Mouse (Mus musculus) midbrain, embryonic 13.5 days (tissue): ENCODE measurements around the gene Ccl12. TPM values are rescaled to one million over a fixed set of nuclear protein-coding genes. Genes with fewer than 3 reads are reported as not detected.

ENCODE experiments used
- ATAC-seq: fragments of 200-750 bp; cut with Nextera tagmentation; 2 replicates; pipeline ENCODE4 v1.8.0; 2017; ENCODE audit warnings: mild to moderate bottlenecking, moderate TSS enrichment, moderate library complexity
- H3K27ac ChIP-seq: fragments of 300-500 bp; sonication (generic); 2 replicates; pipeline ENCODE4 v1.5.1; 2015; ENCODE audit warnings: inconsistent platforms, mild to moderate bottlenecking, moderate library complexity
- H3K27me3 ChIP-seq: fragments of 300-500 bp; sonication (generic); 2 replicates; pipeline ENCODE4 v1.6.1; 2015; ENCODE audit warnings: mild to moderate bottlenecking, inconsistent platforms
- H3K36me3 ChIP-seq: fragments of 300-500 bp; sonication (generic); 2 replicates; pipeline ENCODE4 v1.6.1; 2015; ENCODE audit warnings: mild to moderate bottlenecking, inconsistent platforms
- H3K4me1 ChIP-seq: fragments of 300-500 bp; sonication (generic); replicated peaks from 2 replicates; pipeline ENCODE4 v1.6.1; 2015; ENCODE audit warnings: inconsistent platforms
- H3K4me2 ChIP-seq: fragments of 300-500 bp; sonication (generic); replicated peaks from 2 replicates; pipeline ENCODE4 v1.6.1; 2015; ENCODE audit warnings: moderate library complexity, mild to moderate bottlenecking, inconsistent platforms
- H3K4me3 ChIP-seq: fragments of 300-500 bp; sonication (generic); replicated peaks from 2 replicates; pipeline ENCODE4 v1.5.1; 2015; ENCODE audit warnings: mild to moderate bottlenecking, inconsistent platforms
- H3K9ac ChIP-seq: fragments of 300-500 bp; sonication (generic); replicated peaks from 2 replicates; pipeline ENCODE4 v1.6.1; 2015; ENCODE audit warnings: mild to moderate bottlenecking, inconsistent platforms
- H3K9me3 ChIP-seq: fragments of 300-500 bp; sonication (generic); 2 replicates; pipeline ENCODE4 v1.6.1; 2016; ENCODE audit warnings: mild to moderate bottlenecking, inconsistent platforms
- WGBS: fragments of 180-500 bp; shearing (Covaris S2); methylation state at CpG from one replicate; pipeline ENCODE4 v1.1.7; 2015; 5-methylcytosine and 5-hydroxymethylcytosine counted together
- polyA plus RNA-seq: library from polyadenylated mRNA; unstranded; fragments of >200 nt; fragmentation: Nextera tagmentation; extraction: Ambion mirVana; gene quantifications from 2 replicates; pipeline ENCODE4 v1.2.1, GENCODE M21; 2015

The Ccl12 gene
- 0.70 and 1.9 TPM in 2 replicates for polyA plus RNA-seq

- no peaks in the 10 kb centered on the region for H3K9me3 ChIP-seq
- H3K27me3 ChIP-seq, result no peaks in the 10 kb centered on the region
- no peaks in the 10 kb centered on the region for H3K4me1 ChIP-seq
- H3K4me2 ChIP-seq, result no peak within 1 kb of the TSS
- H3K4me3 ChIP-seq, result no peak within 1 kb of the TSS
- no peak within 1 kb of the TSS for H3K27ac ChIP-seq
- no peak within 1 kb of the TSS for H3K9ac ChIP-seq
- no peak for ATAC-seq
- H3K36me3 ChIP-seq, result no peaks in the 10 kb centered on the region
- whole genome bisulfite sequencing, result 82% methylated on average over 2 of the region's 2 CpGs
Observed at GRCm38 (mm10) chr11:82101529-82101928, at the start of gene Ccl12. TSS of gene Ccl12 (plus strand) at chr11:82101845.

GRCm38 (mm10) chr11:82053849-82054248 is 47.8 kb upstream of the Ccl12 start:
- no peaks in the 10 kb centered on the region for H3K27me3 ChIP-seq
- H3K36me3 ChIP-seq, result no peaks in the 10 kb centered on the region
- no peaks in the 10 kb centered on the region for H3K9me3 ChIP-seq
- H3K4me2 ChIP-seq, result no peak overlapping the region
- 92% methylated on average over 7 of the region's 7 CpGs for WGBS
- no peak overlapping the region for H3K9ac ChIP-seq
- no peak overlapping the region for H3K4me3 ChIP-seq
- H3K27ac ChIP-seq, result no peak overlapping the region
- no peaks in the 10 kb centered on the region for H3K4me1 ChIP-seq
- no peak for ATAC-seq

GRCm38 (mm10) chr11:82057646-82058045 is 44.0 kb upstream of the Ccl12 start, which contains the start of gene Ccl11:
TSS of gene Ccl11 (plus strand) at chr11:82057823.
- H3K9ac ChIP-seq, result no peak within 1 kb of the TSS
- H3K9me3 ChIP-seq, result no peaks in the 10 kb centered on the region
- H3K36me3 ChIP-seq, result no peaks in the 10 kb centered on the region
- no peak within 1 kb of the TSS for H3K4me2 ChIP-seq
- WGBS, result 88% methylated on average over 6 of the region's 6 CpGs
- H3K27me3 ChIP-seq, result no peaks in the 10 kb centered on the region
- H3K27ac ChIP-seq, result no peak within 1 kb of the TSS
- no peak for ATAC-seq
- H3K4me1 ChIP-seq, result no peaks in the 10 kb centered on the region
- H3K4me3 ChIP-seq, result no peak within 1 kb of the TSS

- Histone ChIP-seq H3K4me1 (no peaks in the 10 kb centered on the region), H3K36me3 (no peaks in the 10 kb centered on the region), H3K4me2 (no peak overlapping the region), H3K27me3 (no peaks in the 10 kb centered on the region), H3K9ac (no peak overlapping the region), H3K9me3 (no peaks in the 10 kb centered on the region), H3K4me3 (no peak overlapping the region), H3K27ac (no peak overlapping the region)
- 85% methylated on average over 3 of the region's 3 CpGs for WGBS
- ATAC-seq, result no peak
Observed at GRCm38 (mm10) chr11:82062226-82062625, 39.4 kb upstream of the Ccl12 start.

DNA sequence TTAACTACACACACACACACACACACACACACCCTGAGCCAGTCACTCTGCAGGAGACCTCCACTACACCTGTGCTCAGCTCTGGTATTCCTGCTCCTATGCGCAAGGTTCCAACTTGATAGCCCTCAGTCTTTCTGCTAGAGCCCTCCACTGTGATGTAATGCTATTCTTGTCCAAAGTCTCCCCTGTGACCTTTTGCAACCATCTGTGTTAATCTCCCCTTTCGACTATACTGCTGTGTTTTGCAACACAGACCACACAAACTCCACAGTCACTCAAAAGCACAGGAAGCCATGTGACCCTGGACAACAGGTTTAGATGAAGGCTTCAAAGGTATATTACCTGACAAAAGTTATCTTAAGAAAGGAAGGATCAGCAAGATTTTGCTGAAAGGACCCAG is 38.2 kb upstream of the Ccl12 start:
- Histone ChIP-seq H3K9ac (no peak overlapping the region), H3K36me3 (no peaks in the 10 kb centered on the region), H3K4me2 (no peak overlapping the region), H3K27ac (no peak overlapping the region), H3K4me3 (no peak overlapping the region), H3K4me1 (no peaks in the 10 kb centered on the region), H3K9me3 (no peaks in the 10 kb centered on the region), H3K27me3 (no peaks in the 10 kb centered on the region)
- ATAC-seq, result no peak
- 85% methylated on average over 2 of the region's 2 CpGs for WGBS

DNA sequence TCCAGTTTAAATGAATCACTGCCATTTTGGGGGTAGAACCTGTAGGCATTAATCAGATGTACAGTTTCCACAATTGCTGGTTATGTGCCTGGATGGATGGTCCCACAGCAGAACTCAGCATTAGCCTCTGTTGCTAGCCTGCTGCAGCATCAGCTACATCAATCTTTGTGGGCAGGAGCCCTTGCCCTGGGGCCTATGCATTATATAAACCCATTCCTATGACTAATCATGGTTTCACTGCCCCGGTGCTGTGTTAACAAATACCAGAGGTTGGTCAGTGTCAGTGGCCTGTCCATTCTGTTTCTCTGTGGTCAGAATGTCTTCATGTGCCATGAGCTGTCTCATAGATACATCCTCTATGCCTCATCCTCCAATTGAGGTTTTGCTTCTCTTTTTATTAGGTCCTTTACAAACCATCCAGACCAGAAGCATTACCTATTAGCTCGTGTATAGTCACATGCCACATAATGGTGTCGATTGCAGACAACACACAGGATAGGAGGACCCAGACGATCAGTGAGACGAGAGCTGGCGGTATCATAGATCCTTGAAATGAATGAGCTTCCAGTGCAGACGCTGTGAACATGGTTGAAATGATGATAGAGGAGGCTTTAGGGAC is 34.6 kb upstream of the Ccl12 start:
- no peaks in the 10 kb centered on the region for H3K36me3 ChIP-seq
- no peak overlapping the region for H3K27ac ChIP-seq
- H3K4me1 ChIP-seq, result no peaks in the 10 kb centered on the region
- H3K4me2 ChIP-seq, result no peak overlapping the region
- no peak overlapping the region for H3K9ac ChIP-seq
- H3K4me3 ChIP-seq, result no peak overlapping the region
- WGBS, result 87% methylated on average over 7 of the region's 7 CpGs
- no peaks in the 10 kb centered on the region for H3K9me3 ChIP-seq
- ATAC-seq, result no peak
- H3K27me3 ChIP-seq, result no peaks in the 10 kb centered on the region

DNA sequence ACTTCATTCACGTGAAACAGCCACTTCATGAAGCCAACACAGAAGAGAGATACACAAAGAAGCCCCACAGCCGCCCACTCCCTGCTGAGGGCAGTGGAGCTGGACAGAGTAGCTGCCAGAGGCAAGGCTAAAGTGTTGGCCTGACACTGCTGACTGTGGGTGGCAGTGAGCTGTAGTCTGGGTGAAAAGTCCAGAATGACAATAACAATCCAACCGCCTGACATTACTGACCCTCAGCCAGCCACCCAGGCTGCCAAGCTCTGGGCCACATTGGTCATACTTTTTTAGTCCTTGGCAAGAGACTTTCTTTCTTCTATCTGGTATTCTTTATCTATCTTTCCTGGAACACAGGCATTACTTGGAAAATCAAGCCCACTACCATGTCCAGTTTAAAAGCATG is 30.6 kb upstream of the Ccl12 start:
- H3K27me3 ChIP-seq, result no peaks in the 10 kb centered on the region
- no peaks in the 10 kb centered on the region for H3K4me1 ChIP-seq
- no peak overlapping the region for H3K9ac ChIP-seq
- H3K9me3 ChIP-seq, result no peaks in the 10 kb centered on the region
- ATAC-seq, result no peak
- H3K36me3 ChIP-seq, result no peaks in the 10 kb centered on the region
- H3K4me2 ChIP-seq, result no peak overlapping the region
- 80% methylated on average over 3 of the region's 3 CpGs for WGBS
- H3K27ac ChIP-seq, result no peak overlapping the region
- H3K4me3 ChIP-seq, result no peak overlapping the region

DNA sequence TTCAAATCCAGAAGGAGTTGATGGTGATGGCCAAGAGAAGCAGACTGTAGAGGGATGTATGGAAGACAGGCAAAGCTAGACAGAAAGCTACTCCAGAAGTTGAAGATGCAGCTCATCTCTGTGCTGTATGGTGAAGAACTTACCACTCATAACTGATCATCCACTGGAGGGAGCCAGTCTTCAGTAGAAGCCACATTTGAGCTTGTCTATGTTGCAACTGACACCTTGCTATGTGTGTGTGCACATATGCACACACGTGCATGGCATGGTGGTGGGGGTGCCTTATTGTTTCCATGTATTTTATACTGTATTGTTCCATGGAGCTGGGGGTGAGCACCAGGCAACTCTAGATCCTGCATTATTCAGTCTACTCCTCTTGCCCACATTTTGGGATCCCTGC is 29.3 kb upstream of the Ccl12 start:
- ATAC-seq, result no peak
- no peak overlapping the region for H3K4me2 ChIP-seq
- H3K9me3 ChIP-seq, result no peaks in the 10 kb centered on the region
- no peaks in the 10 kb centered on the region for H3K4me1 ChIP-seq
- no peak overlapping the region for H3K27ac ChIP-seq
- no peaks in the 10 kb centered on the region for H3K27me3 ChIP-seq
- H3K9ac ChIP-seq, result no peak overlapping the region
- 76% methylated on average over 1 of the region's 1 CpGs for WGBS
- no peak overlapping the region for H3K4me3 ChIP-seq
- no peaks in the 10 kb centered on the region for H3K36me3 ChIP-seq

DNA sequence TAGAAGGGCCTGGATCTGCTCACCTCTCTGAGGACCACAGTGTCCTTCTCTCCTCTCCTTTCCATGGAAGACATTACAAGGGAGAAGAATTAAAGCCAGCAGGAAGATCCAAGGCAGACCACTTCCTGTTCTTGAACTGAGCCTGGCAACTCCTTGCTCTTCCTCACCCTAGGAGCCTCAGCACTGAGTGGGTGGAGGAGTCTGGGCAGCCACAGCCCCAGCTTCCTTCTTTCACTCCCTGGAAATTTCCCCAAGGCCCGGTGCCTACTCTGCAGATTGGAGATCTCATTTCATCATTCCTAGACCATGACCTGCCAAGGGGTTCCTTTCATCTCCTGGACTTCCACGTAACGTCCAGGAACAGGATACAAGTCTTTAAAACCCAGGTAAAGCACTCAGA is 28.7 kb upstream of the Ccl12 start:
- no peak for ATAC-seq
- Histone ChIP-seq H3K27ac (no peak overlapping the region), H3K27me3 (no peaks in the 10 kb centered on the region), H3K9me3 (no peaks in the 10 kb centered on the region), H3K4me3 (no peak overlapping the region), H3K4me1 (no peaks in the 10 kb centered on the region), H3K36me3 (no peaks in the 10 kb centered on the region), H3K9ac (no peak overlapping the region), H3K4me2 (no peak overlapping the region)
- 86% methylated on average over 3 of the region's 3 CpGs for WGBS

DNA sequence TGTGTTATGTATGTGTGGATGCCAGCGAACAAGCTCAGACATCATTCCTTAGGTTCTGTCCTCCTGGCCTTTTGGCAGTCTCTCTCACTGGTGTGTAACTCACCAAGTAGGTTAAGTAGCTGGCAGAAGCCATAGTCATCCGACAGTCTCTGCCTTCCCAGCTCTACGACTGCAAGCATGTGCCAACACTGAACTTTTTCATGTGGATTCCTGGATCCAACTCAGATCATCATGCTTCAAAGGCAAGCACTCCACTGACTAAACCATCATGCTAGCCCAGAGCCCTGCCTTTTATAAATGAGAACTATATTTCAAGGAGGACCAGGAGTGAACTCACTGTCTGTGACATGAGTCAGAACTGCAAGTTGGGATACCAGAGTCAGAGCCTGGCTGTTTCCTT is 28.0 kb upstream of the Ccl12 start:
- no peak overlapping the region for H3K9ac ChIP-seq
- no peaks in the 10 kb centered on the region for H3K4me1 ChIP-seq
- ATAC-seq, result no peak
- no peaks in the 10 kb centered on the region for H3K9me3 ChIP-seq
- no peaks in the 10 kb centered on the region for H3K36me3 ChIP-seq
- no peak overlapping the region for H3K4me3 ChIP-seq
- H3K27ac ChIP-seq, result no peak overlapping the region
- WGBS, result 87% methylated on average over 3 of the region's 3 CpGs
- no peak overlapping the region for H3K4me2 ChIP-seq
- H3K27me3 ChIP-seq, result no peaks in the 10 kb centered on the region

GRCm38 (mm10) chr11:82077031-82077430 is 24.6 kb upstream of the Ccl12 start:
- no peak for ATAC-seq
- no peak overlapping the region for H3K4me2 ChIP-seq
- 79% methylated on average over 3 of the region's 3 CpGs for WGBS
- H3K27ac ChIP-seq, result no peak overlapping the region
- no peak overlapping the region for H3K9ac ChIP-seq
- H3K4me1 ChIP-seq, result no peaks in the 10 kb centered on the region
- H3K9me3 ChIP-seq, result no peaks in the 10 kb centered on the region
- H3K4me3 ChIP-seq, result no peak overlapping the region
- no peaks in the 10 kb centered on the region for H3K36me3 ChIP-seq
- H3K27me3 ChIP-seq, result no peaks in the 10 kb centered on the region

DNA sequence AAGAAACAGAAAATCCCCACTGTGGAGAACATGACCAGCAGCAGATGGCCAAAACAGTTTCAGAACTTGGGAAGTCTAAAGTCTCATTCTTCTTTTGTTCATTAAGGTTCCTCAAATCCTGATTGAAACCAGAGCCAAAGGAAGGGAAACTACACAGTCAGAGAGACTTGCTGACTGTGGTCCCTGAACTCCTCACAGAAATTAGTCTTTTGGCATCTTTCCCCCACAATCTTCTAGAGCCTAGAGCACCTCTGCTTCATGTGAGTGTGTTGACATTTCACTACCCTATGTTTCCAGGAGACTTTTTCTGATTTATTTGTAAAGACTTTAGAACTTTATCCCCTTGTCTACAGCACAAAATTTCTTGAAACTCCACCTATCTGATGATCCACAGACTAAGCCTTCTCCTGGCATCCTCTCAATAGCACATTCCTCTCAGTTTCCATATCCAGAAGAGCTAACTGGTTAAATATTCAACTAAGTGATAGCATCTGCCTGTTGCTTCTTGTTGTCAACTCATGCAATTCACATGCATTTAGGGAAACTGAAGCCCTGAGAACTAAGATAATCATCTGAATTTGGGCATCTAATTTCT is 23.4 kb upstream of the Ccl12 start:
- Histone ChIP-seq H3K4me3 (no peak overlapping the region), H3K9ac (no peak overlapping the region), H3K9me3 (no peaks in the 10 kb centered on the region), H3K4me2 (no peak overlapping the region), H3K27ac (no peak overlapping the region), H3K36me3 (no peaks in the 10 kb centered on the region), H3K4me1 (no peaks in the 10 kb centered on the region), H3K27me3 (no peaks in the 10 kb centered on the region)
- ATAC-seq, result no peak

GRCm38 (mm10) chr11:82080865-82081264 is 20.8 kb upstream of the Ccl12 start:
- Histone ChIP-seq H3K4me2 (no peak overlapping the region), H3K4me1 (no peaks in the 10 kb centered on the region), H3K36me3 (no peaks in the 10 kb centered on the region), H3K27me3 (no peaks in the 10 kb centered on the region), H3K9ac (no peak overlapping the region), H3K4me3 (no peak overlapping the region), H3K9me3 (no peaks in the 10 kb centered on the region), H3K27ac (no peak overlapping the region)
- 83% methylated on average over 3 of the region's 3 CpGs for WGBS
- ATAC-seq, result no peak
